Mouse (Mus musculus) left cerebral cortex, postnatal 14 days (tissue): ENCODE results near the gene Gpatch3. TPM values are rescaled to one million over a fixed set of nuclear protein-coding genes. Genes with fewer than 3 reads are reported as not detected.
A peak's percentile ranks its signal among the peaks of the same experiment; 100 is the strongest.

Source experiments
- DNase-seq, 2 experiments: peaks; one replicate each; pipeline ENCODE4 v3.0.0; 2021 to 2022; ENCODE audit warnings: low spot score in 2 of 2, mixed read lengths in 1 of 2
- intact Hi-C: fragments of 180-260 bp; cut with DNase I; formaldehyde crosslinking; loops from one replicate; pipeline ENCODE4 v1.15.1; 2025
- long read RNA-seq, 2 experiments: library from polyadenylated mRNA; stranded (forward); transcript quantifications; one replicate each; pipeline ENCODE4 v2.0.0; 2021
- total RNA-seq, 2 experiments: library from RNA; stranded (reverse); gene quantifications; 2 replicates each; pipeline ENCODE4 v1.2.3; 2021

The Gpatch3 gene
- 1 to 10 TPM; 9.2 to 9.6 TPM for total RNA-seq
- long read RNA-seq, experiment 1, partial matches to known transcripts: 0 of 5 reads
- long read RNA-seq, experiment 1, other reads (novel, unspliced or antisense): 2 of 5 reads
- long read RNA-seq, experiment 2, transcript Gpatch3-201 (7 exons, 2,004 nt): major isoform, 6 of 14 reads
- long read RNA-seq, experiment 2, partial matches to known transcripts: 1 of 14 reads
- long read RNA-seq, experiment 2, other reads (novel, unspliced or antisense): 7 of 14 reads

DNA sequence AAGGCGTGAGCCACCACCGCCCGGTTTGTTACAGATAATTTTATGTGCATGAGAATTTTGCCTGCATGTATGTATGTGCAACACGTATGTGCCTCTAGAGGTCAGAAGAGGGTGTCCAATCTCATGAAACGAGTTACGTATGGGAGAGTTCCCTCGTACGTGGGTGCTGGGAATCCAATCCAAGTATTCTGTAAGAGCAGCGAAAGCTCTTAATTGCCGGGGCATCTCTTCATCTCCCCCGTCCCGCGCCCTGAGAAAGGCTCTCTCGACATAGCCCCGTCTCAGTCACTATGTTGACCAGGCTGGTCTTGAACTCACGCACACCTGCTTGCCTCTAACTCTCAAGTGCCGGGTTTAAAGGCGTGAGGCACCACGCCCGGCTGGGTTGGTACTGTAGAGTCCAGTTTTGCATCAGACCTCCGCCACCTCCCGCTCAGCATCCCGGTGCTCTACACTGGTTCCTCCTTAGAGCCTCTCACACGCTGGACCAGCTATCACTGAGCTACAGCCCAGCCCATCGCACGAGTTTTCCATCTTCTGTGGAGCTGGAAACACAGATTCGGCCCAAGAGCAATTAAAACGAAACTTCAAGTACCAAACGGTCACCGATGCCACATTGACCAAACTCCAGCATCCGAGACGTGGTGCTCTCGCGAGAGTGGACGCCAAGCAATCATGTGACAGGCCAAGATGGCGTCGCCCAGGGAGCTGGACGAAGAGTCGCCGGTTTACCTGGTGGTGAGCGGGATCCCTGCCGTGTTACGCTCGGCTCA, at the start of gene Gpatch3:
Gene Gpatch3 (plus strand): TSS at position 676 of the 773 bp plus-strand sequence.
- peak; percentile 92 to 93 for DNase-seq
- intact Hi-C loops: no loop called here

DNA sequence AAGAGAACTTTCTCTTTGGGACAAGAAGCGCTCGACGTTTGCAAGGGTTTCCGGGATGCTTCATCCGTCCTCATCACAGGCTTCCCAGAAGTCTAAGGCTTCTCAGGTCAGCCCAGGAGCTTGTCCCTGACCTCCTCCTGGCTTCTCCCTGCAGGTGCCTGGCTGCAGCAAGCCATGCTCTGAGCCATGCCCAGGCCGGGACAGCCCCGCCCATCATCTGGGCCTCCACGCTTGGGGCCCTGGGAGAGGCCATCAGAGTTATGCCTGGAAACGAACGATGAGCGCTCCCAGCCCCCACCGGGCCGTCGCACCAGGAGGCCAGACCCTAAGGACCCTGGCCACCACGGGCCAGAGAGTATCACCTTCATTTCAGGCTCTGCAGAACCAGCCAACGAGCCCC, 46.8 kb upstream of the Gpatch3 start:
- intact Hi-C loops: no loop called here
- no peak for DNase-seq

DNA sequence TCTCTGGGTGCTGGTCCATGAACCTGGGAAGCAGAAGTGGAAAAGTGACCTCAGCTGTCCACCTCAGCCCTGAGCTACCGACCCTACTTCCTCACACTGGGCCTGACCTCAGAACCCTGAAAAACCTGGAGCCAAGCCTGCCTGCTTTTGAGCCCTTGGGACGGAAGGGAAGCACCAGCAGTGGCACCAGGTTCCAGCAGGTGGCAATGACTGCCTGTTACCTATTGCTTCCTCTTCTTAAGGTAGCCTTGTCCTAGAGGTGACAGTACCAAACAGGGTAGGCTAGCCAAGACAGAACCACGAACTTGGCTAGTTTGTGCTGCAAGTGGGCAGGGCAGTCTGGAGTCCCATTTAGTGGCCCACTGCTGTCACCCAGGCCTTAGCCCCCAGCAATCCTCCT, 41.8 kb upstream of the Gpatch3 start:
- intact Hi-C loops: no loop called here

DNA sequence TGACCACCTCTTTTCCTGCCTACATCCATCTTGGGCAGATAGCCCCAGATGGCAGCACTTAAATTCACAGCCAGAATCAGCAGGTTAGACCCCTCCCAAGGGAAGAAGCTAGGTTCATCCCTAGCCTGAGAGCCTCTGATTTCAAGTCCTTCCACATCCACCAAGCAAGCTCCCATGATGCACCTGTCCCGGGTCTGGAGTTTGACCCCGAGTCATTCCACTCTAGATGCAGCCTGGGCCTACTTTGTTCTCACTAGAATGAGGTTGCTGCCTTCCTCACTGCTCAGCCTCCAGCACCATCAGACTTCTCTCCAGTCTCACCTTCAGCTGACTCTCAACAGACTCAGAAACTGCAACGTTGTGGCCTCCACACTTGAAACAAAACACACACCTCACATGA, 38.5 kb upstream of the Gpatch3 start:
- intact Hi-C loops: no loop called here
- DNase-seq: no peak

More for the DNA sequence above, 41.8 kb upstream of the Gpatch3 start:
- no peak for DNase-seq

DNA sequence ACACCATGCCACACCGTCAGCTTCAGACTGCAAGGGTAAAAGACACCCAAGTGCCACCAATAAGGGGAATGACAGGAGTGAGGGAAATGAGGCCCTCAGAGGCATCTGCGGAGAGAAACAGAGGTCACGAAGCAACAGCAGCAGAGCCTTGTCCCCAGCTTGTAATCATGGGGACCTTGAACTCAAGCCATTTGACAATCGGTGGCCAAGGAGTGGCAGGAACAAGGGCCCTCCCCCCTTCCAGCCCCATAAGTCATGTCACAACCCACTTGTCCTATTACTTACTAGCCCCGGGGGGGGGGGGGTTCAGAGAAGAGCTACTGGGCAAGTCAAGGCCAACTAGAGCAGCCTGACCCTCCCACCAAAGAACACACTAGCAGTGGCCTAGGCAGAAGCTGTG, 37.9 kb upstream of the Gpatch3 start:
- DNase-seq: no peak
- intact Hi-C loops: no loop called here

DNA sequence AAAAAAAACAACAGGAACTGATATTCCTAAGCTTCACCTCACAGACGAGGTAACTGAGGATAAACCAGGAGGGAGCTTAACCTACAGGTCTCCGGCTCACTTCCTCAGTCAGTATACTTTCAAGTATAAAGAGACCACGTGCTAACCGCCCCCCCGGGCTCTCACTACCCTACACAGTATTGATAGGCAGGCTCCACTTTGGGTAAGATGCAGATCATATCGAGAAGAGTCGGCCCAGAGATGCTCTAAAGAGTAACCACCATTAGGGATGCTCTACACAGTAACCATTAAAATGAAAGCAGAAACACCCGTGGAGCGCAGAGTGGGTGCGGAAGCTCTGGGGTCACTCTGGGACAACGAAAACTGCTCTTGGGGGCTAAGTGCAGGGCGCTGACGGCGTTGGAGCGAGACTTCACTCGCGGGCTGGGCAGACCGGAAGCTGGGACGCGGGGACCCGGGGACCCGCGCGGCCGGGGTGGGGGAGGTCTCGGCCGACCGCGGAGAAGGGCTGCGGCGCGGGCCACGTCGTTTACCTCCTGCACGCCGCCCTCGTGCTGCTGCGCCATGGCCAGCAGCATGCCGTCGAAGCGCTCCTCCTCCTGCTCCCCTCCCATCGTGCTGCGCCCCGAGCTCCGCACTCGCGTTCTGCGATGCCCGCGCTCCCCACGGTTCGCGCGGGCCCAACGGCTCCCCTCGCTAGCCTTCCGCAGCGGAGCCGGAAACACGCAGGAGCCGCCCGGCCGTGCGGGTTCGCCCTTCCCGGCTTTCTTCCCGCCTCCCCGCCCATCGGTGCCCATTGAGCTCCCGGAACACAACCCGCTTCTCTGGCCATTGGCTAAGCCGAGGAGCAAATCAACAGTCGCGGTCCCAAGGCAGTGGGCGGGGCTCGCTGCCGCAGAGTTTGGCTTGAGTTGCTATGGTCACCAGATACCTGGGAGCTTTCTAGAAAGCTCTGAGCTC, 29.0 kb upstream of the Gpatch3 start, which contains the start of gene Nudc:
Gene Nudc (minus strand): TSS at position 725 of the 960 bp plus-strand sequence.
- intact Hi-C loops: no loop called here

DNA sequence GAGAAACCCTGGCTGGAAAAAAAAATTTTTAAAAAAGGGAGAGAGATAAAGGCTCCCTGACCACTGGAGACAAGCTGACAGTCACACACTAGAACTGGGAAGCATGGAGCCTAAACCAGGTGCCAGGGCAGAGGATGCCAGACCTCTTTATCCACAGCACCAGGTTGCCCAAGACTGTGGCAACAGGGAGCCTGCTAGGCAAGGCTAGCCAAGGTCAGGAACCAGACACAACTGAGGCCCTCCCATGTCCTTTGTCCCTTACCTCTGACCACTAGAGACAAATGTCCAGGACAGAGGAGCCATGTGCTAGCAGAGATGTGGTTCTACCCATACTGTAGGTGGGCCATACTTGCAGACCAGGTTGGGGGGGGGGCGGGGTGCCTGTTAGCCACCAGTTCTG, 22.5 kb upstream of the Gpatch3 start:
- DNase-seq: no peak
- intact Hi-C loops: no loop called here

More for the DNA sequence above, 29.0 kb upstream of the Gpatch3 start, which contains the start of gene Nudc:
- peak; percentile 96 for DNase-seq

DNA sequence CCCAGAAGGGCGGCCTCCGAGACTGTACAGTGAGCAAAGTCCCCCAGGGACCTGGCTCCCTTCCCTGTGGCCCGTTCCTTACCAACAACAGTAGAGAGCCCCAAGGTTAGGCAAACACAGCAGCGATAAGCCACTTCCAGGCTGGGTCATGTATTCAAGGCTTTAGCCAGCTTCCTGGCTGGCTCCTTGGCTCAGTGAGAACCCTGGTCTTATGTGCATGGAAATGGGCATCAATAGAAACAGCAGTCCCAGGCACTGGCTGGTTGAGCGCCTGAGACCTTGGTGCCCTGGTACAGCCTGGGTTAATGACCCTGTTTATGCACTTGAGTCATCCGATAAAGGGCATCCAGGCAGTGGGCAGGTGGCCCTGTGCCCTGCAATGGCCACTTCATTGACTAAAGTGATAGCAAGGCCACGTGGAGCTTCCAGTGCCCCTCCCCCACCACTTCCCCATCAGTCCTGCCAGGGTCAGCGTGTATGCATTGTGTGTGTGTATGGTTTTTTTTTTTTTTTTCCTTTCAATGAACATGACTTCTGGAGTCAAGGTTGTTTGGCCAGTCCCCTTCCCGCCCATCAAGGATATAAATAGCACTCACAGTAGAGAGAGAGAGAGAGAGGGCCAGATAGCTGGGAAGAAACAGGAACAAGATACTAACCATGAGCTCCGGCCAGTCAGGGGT, 21.6 kb upstream of the Gpatch3 start, which contains the start of gene Nr0b2:
Gene Nr0b2 (plus strand): TSS at position 609 of the 680 bp plus-strand sequence.
- intact Hi-C loops: no loop called here
- peak in 1 of 2 experiments; percentile 15 for DNase-seq

DNA sequence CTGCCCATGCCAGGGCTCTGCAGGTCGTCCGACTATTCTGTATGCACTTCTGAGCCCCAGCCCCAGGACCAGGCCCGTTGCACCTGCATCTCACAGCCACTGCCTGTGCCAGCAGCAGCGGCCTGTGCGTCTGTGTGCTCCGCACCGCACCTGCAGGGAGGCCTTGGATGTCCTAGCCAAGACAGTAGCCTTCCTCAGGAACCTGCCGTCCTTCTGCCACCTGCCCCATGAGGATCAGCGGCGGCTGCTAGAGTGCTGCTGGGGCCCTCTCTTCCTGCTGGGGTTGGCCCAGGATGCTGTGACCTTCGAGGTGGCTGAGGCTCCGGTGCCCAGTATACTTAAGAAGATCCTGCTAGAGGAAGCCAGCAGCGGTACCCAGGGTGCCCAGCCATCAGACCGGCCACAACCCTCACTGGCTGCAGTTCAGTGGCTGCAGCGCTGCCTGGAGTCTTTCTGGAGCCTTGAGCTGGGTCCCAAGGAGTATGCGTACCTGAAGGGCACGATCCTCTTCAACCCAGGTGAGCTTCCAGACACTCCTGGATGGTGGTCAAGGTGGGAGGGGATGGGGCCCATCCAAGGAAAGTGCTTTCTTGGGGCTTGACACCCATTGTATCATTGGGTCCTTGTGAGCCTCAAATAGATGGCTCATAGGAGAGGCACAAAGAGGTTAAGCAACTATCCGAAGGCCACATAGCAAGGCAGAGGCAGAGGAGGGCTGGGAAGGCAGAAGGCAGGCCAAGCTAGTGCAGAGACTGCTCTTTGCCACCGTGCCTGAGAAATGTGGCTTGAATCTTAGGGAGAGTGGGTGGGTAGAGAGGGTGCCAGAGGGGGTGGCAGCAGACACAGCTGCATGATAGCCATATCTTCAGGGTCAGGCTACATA, 20.9 kb upstream of the Gpatch3 start:
- DNase-seq: no peak
- intact Hi-C loops: no loop called here

DNA sequence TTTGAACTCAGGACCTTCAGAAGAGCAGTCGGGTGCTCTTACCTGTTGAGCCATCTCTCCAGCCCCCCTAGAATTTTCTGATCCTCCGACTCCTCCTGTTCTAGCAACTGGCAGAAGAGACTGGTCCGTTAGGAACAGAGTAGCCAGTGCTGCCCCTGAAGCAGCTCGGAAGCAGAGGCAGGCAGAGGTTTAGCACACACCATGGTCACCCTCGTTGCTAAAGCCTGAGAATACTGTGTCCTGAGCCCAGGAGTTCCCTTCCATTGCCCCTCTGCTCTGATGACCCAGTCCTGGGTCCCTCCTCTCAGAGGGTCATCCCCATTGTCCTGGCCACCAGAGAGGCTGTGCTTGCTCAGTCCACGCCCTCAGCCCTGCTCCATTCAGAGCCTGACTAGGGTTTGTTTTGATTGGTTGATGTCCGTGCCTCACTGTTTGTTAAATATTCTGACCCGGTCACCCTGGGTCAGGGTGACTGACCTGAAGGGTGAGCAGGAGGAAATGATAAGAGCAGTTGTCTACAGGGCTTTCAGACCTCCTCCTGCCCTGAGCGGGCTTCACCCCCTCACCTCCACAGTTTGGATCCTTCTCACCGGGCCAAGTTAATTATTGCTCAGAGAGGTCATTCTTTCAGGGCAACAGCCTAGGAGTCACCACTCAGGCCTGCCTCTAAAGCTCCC, 17.4 kb upstream of the Gpatch3 start:
- intact Hi-C loops: no loop called here
- DNase-seq: no peak

DNA sequence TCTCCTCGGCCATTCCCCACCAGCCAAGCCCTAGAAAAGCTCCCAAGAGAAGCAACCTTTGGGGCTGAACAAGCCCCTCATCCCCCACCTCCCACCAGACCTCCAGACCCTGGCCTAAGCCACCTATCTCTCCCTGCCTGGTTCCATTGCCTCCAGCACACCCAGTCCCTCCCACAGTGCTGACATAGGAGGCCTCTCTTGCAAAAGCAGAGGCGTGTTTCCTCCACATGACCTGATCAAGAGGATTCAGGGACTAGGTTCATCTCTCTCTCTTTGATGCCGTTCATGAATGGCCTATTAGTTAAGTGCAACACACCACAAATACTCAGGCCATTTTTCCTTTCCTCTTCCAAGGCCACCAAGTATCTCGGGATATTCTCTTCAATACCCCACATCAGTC, 14.7 kb upstream of the Gpatch3 start:
- intact Hi-C loops: no loop called here
- no peak for DNase-seq

DNA sequence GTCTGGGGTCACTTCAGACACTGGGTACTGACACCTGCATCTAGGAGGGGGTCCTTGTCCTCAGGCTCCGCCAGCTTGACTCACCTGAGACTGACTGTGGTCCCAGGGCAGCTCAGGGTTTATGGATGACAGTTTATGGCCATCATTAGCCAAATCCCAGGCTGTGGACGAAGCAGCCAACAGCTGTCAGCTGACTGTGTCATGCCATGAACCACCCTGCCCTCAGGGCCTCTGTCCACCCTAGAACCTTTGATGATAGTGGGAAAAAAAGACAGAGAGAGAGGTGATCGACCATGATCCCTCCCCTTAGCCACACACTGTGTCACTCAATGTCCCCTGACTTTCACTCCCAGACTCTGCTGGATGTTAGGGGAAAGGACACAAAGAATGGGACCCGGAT, 12.9 kb upstream of the Gpatch3 start:
- intact Hi-C loops: no loop called here
- no peak for DNase-seq

DNA sequence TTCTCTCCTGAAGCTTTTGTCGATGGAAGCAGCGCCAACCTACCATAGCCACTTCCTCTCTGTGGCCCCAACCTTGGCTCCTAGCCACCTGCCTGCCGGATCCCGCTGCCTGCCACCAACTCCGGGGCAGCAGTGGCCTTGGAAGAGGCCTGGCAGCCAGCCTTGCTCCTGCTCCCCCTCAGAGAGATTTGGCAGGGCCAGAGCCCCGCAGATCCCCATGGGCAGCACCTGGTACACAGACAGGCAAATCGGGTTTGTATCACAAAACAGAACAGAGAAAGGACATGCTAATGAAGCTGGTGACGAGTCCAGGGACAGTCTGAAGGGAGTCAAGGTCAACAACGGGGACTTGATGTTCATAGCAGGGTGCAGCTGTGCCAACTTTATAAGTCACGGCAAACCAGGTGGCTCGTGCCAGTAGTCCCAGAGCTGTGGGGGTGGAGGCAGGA, 11.4 kb upstream of the Gpatch3 start:
- intact Hi-C loops: no loop called here
- no peak for DNase-seq

DNA sequence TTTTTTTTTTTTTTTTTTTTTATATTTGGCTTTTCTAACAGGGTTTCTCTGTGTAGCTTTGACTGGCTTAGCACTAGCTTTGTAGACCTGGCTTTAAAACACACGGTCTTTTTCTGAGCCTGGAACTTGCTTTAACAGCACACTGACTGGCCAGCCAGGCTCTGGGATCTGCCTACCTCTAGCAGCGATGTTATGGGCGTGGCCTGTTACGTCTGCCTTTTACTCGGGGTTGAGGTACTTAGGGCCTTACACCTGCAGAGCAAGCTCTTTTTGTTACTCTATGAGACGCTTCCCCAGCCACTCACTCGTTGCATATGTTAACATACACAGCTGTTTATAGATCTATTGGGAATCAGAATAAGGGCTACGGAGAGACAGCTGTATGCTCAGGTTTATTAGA, 7.3 kb upstream of the Gpatch3 start:
- intact Hi-C loops: no loop called here

DNA sequence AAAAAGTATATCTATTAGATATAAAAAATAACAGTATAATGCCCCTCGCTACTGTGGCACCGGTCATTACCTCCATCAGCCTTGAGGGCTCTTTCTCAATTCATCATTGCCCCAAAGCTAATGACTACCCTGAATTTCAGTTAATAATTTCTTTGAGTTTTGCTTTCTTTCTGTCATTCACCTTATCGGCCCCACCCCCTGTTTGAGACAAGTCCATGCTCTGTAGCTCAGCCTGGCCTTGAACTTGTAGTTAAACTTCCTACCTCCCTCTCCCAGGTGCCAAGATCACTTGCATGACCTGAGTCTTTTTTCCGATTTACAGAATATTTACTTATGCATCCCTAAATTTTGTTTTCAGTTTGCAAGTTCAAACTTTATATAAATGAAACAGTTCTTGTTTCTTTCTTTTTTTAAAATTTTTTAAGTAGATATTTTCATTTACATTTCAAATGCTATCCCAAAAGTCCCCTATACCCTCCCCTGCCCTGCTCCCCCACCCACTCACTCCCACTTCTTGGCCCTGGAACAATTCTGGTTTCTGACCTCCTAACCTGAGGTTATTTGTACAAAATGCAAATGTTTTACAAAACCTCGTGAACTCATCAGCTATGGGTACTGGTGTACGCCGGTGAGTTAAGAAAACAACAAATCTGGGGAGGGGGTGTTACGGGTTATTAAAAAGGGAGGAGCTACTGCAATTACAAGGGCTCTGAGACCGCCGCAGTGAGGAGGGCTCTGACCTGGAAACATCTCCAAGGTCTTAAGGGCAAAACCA, 5.1 kb upstream of the Gpatch3 start:
- intact Hi-C loops: no loop called here
- DNase-seq: no peak

More for the DNA sequence above, 7.3 kb upstream of the Gpatch3 start:
- DNase-seq: no peak

DNA sequence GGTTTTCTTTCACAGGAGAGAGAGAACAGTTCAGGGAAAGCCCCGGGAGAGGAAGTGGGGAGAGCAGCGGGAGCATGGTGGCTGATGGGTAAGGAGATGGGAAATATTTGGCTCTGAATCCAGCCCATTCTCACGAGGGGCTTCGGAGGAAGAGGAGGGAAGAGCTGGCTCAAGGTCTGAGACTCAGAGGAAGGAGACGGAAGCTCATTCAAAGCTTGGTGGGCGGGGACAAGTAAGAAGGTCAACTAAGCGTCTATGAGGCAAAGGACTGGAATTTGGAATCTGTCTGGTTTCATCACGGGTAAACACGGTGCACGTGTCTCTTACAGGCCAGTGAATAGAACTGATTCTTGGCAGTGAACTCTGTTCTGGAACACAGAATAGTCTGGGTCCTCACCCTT, 4.5 kb upstream of the Gpatch3 start:
- no peak for DNase-seq
- intact Hi-C loops: no loop called here

DNA sequence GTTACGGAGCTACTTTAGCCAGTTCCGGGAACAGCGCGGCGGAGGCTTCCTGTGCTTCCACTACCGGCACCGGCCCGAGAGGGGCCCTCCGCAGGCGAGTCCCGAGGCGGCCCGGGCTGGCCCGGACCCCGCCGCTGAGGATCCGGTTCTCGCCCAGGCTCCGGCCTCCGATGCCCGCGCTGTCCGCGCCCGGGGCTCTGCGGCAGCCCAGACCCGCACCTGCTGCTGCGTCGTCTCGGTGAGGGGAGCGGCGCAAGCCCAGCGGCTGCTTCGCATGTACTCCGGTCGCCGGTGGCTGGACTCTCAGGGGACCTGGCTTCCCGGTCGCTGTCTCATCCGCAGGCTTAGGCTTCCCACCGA, 278 bp downstream of the Gpatch3 start:
- intact Hi-C loops: no loop called here

More for the DNA sequence above, 278 bp downstream of the Gpatch3 start:
- no peak for DNase-seq
